ENCODE assay signal across 18 mouse cellular contexts in the genomic region with DNA sequence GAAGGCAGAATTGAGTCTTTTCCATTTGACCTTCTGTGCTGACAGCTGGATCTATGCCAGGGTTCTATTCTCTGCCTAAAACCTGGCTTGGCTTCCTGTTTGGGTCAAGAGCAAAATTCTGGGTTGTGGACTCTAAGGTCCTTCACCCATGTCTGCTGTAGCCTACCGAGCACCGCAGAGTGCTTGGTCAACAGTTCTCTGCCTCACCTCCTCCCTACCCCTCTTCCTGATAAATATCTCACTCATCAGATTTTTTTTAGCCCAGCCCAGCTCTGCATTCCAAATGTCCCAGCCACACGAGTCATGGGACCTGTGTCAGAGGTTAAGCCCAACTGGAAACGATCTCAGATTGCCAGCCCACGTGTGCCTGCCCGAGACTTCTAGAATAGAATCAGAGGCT. TPM values are rescaled to one million over a fixed set of nuclear protein-coding genes. Genes with fewer than 3 reads are reported as not detected.
DNase-seq lines count a peak whose midpoint lies in the region; ATAC-seq and TF ChIP-seq lines count a peak whose summit lies in the region.
"Had no signal": no experiment of that assay in that cellular context is flagged by ENCODE, and none has a peak within 500 bp of the region (broad histone marks: within the 10 kb centered on the region; RNA-seq: fewer than 3 reads in every experiment).

No protein-coding gene starts in this region.

- 19% methylated on average over 6 of the region's 6 CpGs for WGBS in kidney, adult 2 months
- 37% methylated on average over 6 of the region's 6 CpGs for WGBS in kidney, embryonic 15.5 days
- WGBS in midbrain, embryonic 15.5 days: 87% methylated on average over 6 of the region's 6 CpGs

- no peak for TF ChIP-seq CTCF in kidney, adult 2 months (conservative IDR thresholded peaks at IDR 0.05; ENCODE audit: insufficient read depth, insufficient read length, low read depth, low read length)

- H3K27me3 ChIP-seq in kidney, adult 2 months (replicated peaks; ENCODE audit: control insufficient read depth, insufficient read depth, low read length): no peaks in the 10 kb centered on the region
- no peaks in the 10 kb centered on the region for H3K27me3 ChIP-seq in kidney, embryonic 15.5 days
- H3K27me3 ChIP-seq in midbrain, embryonic 15.5 days (replicated peaks): no peaks in the 10 kb centered on the region; the same call in 1 of the 2 replicates

- H3K36me3 ChIP-seq in kidney, adult 2 months (ENCODE audit: control insufficient read depth, insufficient read depth, low read length): no peaks in the 10 kb centered on the region
- H3K36me3 ChIP-seq in kidney, embryonic 15.5 days: no peaks in the 10 kb centered on the region
- H3K36me3 ChIP-seq in midbrain, embryonic 15.5 days (replicated peaks): no peaks in the 10 kb centered on the region
- H3K36me3 ChIP-seq: midbrain, embryonic 13.5 days had no signal

- DNase-seq in gastrocnemius, adult 18-20 months (ENCODE audit: low spot score): peak; percentile 78
- DNase-seq in gastrocnemius, postnatal 4 days (ENCODE audit: low spot score in 2 of 2): no peak
- DNase-seq in kidney, adult 2 months: peak; percentile 91
- peak; percentile 63 for DNase-seq in adipocyte (ENCODE audit: low spot score)
- peak; percentile 81 to 90 for DNase-seq in kidney, postnatal 36 days
- DNase-seq: B cell, adult 2 months; cerebellum, postnatal 14 days; thymus, postnatal 36 days had no signal

- peaks cover 35% of the 10 kb centered on the region for H3K4me1 ChIP-seq in kidney, adult 2 months (ENCODE audit: control insufficient read depth, insufficient read depth, low read length)
- H3K4me1 ChIP-seq in kidney, embryonic 15.5 days: peaks cover 28% of the 10 kb centered on the region
- peaks cover 17% of the 10 kb centered on the region for H3K4me1 ChIP-seq in midbrain, embryonic 15.5 days

- H3K4me3 ChIP-seq in kidney, adult 2 months (ENCODE audit: insufficient read depth, low read depth, low read length): no peak overlapping the region
- H3K4me3 ChIP-seq in kidney, embryonic 15.5 days (replicated peaks): no peak overlapping the region
- H3K4me3 ChIP-seq in midbrain, embryonic 15.5 days: no peak overlapping the region
- H3K4me3 ChIP-seq: midbrain, embryonic 13.5 days had no signal

- no peak overlapping the region for H3K9ac ChIP-seq in kidney, embryonic 15.5 days
- H3K9ac ChIP-seq in midbrain, embryonic 15.5 days: no peak overlapping the region
- H3K9ac ChIP-seq: liver, embryonic 14.5 days; midbrain, embryonic 13.5 days had no signal

- no peak for TF ChIP-seq POLR2A in kidney, adult 2 months (IDR thresholded peaks at IDR 0.05; ENCODE audit: low read depth, low read length)

- H3K27ac ChIP-seq in kidney, adult 2 months (ENCODE audit: insufficient read depth, low read depth, low read length): peak overlapping the region; percentile 83
- no peak overlapping the region for H3K27ac ChIP-seq in kidney, embryonic 15.5 days
- no peak overlapping the region for H3K27ac ChIP-seq in midbrain, embryonic 15.5 days
- H3K27ac ChIP-seq: liver, embryonic 14.5 days; midbrain, embryonic 13.5 days had no signal

- no peak for ATAC-seq in kidney, embryonic 15.5 days (replicated peaks; ENCODE audit: low FRiP score)
- no peak for ATAC-seq in midbrain, embryonic 15.5 days (replicated peaks)
- ATAC-seq: midbrain, embryonic 13.5 days had no signal

- no peaks in the 10 kb centered on the region for H3K9me3 ChIP-seq in kidney, embryonic 15.5 days (replicated peaks)
- no peaks in the 10 kb centered on the region for H3K9me3 ChIP-seq in midbrain, embryonic 15.5 days
- H3K9me3 ChIP-seq: midbrain, embryonic 13.5 days had no signal

- H3K4me2 ChIP-seq in kidney, embryonic 15.5 days: no peak overlapping the region
- H3K4me2 ChIP-seq in midbrain, embryonic 15.5 days: no peak overlapping the region
- H3K4me2 ChIP-seq: midbrain, embryonic 13.5 days had no signal

RNA-seq across cellular contexts. Expression of a gene that starts 3.4 kb away (rescaled TPM):
- 10 to 100 TPM; 10.2 to 14.3 TPM for total RNA-seq in gastrocnemius, adult 18-20 months (2021)
- total RNA-seq in gastrocnemius, postnatal 4 days (2021): 1 to 10 TPM; 3.7 to 5.5 TPM
- polyA plus RNA-seq in kidney, adult 2 months (2012; rRNA removed): 19.6 and 22.4 TPM in 2 replicates
- 5.6 and 6.1 TPM in 2 replicates for polyA plus RNA-seq in kidney, embryonic 15.5 days (2015; fragmentation: Nextera tagmentation; extraction: Ambion mirVana)
- polyA plus RNA-seq in midbrain, embryonic 15.5 days (2015; fragmentation: Nextera tagmentation; extraction: Ambion mirVana): 0.64 and 0.75 TPM in 2 replicates

RNA-seq across cellular contexts. Expression of a gene that starts 9.1 kb away (rescaled TPM):
- not detected for total RNA-seq in gastrocnemius, adult 18-20 months (2021)
- not detected for total RNA-seq in gastrocnemius, postnatal 4 days (2021)
- 126 and 171 TPM in 2 replicates for polyA plus RNA-seq in kidney, adult 2 months (2012; rRNA removed)
- polyA plus RNA-seq in kidney, embryonic 15.5 days (2015; fragmentation: Nextera tagmentation; extraction: Ambion mirVana): 6.3 and 8.2 TPM in 2 replicates
- polyA plus RNA-seq in midbrain, embryonic 15.5 days (2015; fragmentation: Nextera tagmentation; extraction: Ambion mirVana): 0.58 TPM in 1 of 2 replicates, not detected in the other
- total RNA-seq: layer of hippocampus, adult 8-10 months; left cerebral cortex, adult 18-20 months had no signal
- polyA plus RNA-seq: forebrain, embryonic 11.5 days; heart, postnatal 0 days; hindbrain, embryonic 11.5 days; limb, embryonic 11.5 days had no signal

Comparison
In these comparisons a context has a peak if more than half of its experiments do, and no peak if none do; other contexts are left out.
1. DNase-seq: peak in gastrocnemius, adult 18-20 months (single experiment), kidney, adult 2 months (single experiment), adipocyte (single experiment) and kidney, postnatal 36 days (2 of 2); none in gastrocnemius, postnatal 4 days (0 of 2).
2. RNA of a gene that starts 9.1 kb away (polyA plus RNA-seq): 126 to 171 TPM in kidney, adult 2 months; 6.3 to 8.2 TPM in kidney, embryonic 15.5 days and 0.58 TPM in midbrain, embryonic 15.5 days; every median in the first group is over 10 times any median in the second.